Mouse (Mus musculus): ENCODE results near the gene Bcl2l13.
"Not testable (repeated sequence)": the region's sequence is repeated elsewhere in the genome, so short reads cannot be mapped to it uniquely, and the experiment has no call there.

Gene Bcl2l13

DNA sequence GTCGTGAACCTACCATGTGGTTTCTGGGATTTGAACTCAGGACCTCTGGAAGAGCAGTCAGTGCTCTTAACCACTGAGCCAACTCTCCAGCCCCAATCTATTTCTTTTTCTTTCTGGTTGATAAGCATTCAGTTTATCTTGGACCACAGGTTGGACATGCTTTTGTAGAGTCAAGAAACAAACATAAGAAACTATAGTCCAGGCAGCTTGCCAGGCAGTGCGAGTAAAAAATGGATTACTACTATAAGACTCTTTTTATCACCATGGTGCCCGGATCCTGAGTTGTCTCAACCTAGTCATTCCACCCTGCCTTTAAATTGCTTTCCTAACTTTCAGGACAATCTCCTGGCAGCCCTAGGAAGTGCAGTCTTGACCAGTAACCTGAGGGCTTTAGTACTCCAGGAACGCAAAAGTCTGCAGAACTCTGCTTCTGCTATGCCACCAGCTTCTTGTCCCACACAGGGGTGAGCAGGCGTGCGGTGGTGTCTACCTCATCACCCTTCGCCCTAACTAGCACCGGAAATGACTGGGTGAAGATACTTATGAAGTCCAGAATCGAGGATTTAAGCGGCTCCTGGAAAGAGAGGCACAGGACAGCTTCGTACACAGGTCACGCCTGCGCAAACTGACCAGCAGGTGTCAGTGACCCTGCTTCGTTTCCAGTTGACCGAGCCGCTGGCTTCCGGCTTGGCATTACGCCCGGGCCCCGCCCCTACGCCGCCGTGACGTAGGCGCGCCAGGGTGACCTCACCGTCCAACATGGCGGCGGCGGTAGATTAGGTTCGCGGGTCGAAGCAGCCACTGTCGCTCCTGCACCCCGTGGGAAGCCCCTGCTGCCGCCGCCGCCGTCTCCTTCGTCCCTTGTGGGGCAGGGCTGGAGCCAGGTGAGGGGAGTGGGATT, at the start of gene Bcl2l13:
Bcl2l13 (plus strand) TSS at position 739 of the 901 bp plus-strand sequence.
- DNase-seq (ENCODE audit: low read depth, low spot score), result peak; percentile 91

GRCm38 (mm10) chr6:120788068-120788607, 47.9 kb upstream of the Bcl2l13 start:
- DNase-seq (ENCODE audit: low read depth, low spot score), result no peak

- peak; percentile 25 for DNase-seq (ENCODE audit: low read depth, low spot score)
Measured at GRCm38 (mm10) chr6:120788904-120789303, 47.1 kb upstream of the Bcl2l13 start.

- no peak for DNase-seq (ENCODE audit: low read depth, low spot score)
Measured at GRCm38 (mm10) chr6:120790153-120790552, 45.9 kb upstream of the Bcl2l13 start.

- DNase-seq (ENCODE audit: low read depth, low spot score), result no peak
Measured at GRCm38 (mm10) chr6:120790717-120791116, 45.3 kb upstream of the Bcl2l13 start.

DNA sequence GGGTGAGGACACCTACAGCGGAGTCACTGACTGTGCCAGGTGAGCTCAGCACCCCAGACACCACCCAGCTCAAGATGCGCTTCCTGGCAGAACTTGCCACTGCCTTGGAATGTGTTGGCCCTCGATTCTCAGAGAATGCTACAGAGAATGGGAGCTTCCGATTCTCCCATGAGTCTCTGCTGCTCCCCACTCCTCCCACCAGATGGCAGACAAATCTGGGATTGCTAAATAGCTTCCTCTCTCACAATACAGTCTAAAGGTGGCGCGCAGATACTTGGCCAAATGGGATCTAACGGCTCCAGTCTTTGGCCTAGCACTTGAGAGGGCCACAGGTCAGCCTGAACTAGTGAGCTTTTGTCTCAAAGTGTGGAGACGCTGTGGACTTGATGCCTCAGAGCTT, 43.1 kb upstream of the Bcl2l13 start:
- DNase-seq (ENCODE audit: low read depth, low spot score), result no peak

DNA sequence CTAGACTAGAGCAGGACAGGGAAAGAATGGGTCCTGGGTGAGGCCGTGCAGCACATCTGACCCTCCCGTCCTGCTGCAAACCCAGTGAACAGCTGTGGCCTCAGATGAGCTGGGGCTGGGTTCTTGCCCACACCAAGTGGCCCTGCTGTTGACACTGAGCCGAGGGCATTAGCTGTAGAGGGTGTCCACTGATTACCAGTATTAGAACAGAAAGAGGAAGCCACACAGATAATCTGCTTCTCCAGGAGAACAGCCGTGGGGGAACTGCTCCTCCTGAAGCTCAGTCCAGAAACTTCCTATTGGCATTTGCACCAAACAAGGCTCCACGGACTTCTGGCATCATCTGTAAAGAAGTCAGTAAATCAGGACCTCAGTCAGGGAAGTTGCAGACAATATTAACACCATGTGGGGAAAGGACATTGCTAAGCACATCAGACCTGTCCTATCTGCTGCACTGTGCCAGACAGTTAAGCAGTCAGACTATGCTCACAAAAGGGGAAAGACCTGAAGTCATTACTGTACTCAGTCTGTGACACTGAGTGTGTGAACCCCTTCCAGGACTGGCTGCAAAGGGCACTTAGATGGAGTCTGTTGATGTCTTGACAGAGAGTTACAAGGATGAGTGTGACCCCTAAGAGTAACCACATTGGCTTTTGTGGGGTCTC, 40.5 kb upstream of the Bcl2l13 start:
- no peak for DNase-seq (ENCODE audit: low read depth, low spot score)

- DNase-seq (ENCODE audit: low read depth, low spot score), result no peak
Measured at GRCm38 (mm10) chr6:120796111-120796510, 39.9 kb upstream of the Bcl2l13 start.

DNA sequence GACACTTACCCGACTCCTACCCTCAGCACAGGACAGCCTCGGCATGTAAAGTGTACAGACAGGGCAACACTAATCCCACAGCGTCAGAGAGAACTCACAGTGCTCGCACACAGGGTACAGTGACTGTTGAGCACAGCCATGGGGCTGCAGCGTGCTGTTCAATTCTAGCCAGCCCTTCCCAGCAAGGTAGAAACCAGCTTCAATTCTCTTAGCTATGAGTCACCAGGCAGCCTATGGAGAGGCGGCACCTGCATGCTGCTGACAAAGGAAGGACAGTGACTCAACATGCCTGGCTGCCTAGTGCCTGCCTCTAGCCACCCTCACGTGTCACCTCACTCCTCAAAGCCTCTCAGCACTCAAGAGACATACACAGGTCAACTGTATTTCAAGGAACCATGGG, 38.0 kb upstream of the Bcl2l13 start:
- no peak for DNase-seq (ENCODE audit: low read depth, low spot score)

- no peak for DNase-seq (ENCODE audit: low read depth, low spot score)
Measured at GRCm38 (mm10) chr6:120798905-120799304, 37.1 kb upstream of the Bcl2l13 start.

DNA sequence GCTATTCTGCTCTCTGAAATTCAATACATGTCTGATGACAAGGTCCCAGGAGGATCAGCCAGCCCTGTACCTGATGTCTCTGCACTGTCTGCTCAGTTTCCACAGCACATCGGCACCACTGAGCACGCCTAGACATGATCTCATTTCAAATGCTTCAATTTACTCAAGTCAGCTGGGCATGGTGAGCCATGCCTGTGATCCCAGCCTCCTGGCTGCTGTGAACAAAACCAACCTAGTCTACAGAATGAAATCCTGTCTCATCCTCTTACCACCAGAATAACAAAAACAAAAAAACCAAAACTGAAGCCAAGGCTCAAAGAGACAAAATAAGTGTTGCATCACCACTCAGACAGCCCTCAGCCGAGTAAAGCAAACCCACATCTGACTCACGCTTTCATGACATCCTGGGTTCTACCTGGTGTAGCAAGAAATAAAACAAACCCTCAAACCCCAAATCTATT, 36.4 kb upstream of the Bcl2l13 start:
- DNase-seq (ENCODE audit: low read depth, low spot score), result no peak

DNA sequence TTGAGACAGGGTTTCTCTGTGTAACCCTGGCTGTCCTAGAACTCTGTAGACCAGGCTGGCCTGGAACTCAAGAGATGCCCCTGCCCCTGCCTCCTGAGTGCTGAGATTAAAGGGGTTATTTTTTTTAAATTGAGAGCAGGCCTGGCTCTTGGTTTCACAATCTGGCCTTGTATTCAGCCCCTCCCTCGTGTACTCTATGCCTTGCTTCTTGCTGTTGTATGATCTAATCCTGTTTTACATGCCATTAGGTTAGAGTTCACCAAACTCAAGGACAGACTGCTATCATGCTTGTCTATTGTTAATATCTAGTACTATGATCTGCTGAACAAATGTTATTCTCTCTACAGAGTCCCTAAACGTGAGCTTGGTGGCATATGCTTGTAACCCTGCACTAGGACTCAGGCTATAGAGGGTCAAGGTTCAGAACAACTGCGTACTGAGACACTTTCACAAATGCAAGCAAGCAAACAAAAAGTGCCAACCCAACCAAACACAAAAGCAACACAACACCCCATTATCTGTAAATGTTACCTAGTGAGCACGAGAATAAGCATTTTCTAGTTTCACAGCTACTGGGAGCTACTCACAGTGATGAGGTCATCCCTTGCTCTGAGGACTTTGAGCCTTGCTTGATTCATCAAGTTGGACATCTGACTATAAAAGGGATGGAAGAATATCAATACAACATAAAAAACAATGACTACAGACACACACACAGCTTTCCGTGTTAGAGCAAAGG, 28.8 kb upstream of the Bcl2l13 start:
- DNase-seq (ENCODE audit: low read depth, low spot score), result no peak

- no peak for DNase-seq (ENCODE audit: low read depth, low spot score)
Measured at GRCm38 (mm10) chr6:120807738-120808081, 28.3 kb upstream of the Bcl2l13 start.

DNA sequence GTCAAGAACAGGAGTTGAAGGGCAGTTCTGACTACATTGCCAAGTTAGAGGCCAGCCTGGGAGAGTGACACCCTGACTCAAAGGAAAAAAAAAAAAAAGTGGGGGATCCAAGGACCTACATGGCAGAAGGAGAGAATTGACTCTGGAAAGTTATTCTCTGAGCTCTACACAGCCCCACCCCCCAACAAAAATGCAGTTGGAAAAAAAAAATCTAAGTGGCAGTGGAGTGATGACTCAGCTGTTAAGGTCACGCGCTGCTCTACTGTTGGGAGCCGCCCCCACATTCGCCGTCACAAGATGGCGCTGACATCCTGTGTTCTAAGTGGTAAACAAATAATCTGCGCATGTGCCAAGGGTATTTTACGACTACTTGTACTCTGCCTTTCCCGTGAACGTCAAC, 24.0 kb upstream of the Bcl2l13 start:
- DNase-seq (ENCODE audit: low read depth, low spot score), result not testable (repeated sequence)

DNA sequence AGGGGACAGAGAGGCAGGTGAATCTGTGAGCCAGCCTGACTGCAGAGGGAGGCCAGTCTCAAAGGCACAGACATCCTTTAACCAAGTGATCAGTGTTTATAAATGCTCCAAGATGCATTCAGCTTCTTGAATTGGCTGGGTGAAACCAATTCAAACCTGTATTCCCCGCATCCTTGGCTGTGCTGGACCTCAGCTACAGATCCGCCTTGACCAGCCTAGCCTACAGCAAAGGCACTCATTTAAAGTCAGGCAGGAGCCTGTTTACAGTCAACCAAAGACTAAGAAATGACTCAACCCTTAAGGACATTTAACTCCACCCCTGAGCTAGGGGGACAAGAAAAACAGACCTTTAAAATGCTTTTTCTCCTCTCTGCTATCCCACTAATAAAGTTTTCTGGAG, 16.7 kb upstream of the Bcl2l13 start:
- DNase-seq (ENCODE audit: low read depth, low spot score), result no peak

DNA sequence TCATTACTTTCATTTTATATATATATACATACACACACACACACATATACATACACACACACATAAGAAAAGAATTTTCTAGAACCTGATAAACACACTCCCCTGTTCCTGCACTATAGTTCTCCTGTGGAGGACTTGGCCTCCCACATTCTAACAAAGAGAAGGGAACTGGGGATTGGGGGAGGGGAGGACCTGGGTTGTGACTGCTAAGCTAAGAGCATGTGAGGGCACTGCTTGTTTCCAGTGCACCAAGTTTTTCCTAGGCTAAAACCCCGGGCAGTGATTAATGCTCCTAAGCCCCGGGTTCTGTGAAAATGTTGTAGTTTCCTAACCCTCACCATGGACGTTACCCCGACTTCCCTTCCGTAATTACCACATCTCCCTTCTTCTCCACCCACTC, 15.9 kb upstream of the Bcl2l13 start:
- DNase-seq (ENCODE audit: low read depth, low spot score), result no peak

DNA sequence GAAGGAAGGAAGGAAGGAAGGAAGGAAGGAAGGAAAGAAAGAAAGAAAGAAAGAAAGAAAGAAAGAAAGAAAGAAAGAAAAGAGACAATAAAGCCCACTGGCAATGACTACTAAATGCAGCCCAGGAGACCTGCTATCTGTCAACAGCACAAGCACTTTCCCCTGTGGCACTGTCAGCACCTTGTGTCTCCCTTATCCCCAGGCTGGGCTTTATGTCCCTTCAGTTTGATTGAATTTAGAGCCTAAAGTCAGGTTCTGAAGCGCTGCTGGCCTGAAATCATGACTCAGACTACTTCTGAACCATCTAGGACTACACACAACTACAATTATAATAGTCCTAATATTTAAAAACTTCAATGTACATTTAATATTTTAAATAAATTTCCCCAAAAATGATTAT, 15.1 kb upstream of the Bcl2l13 start:
- DNase-seq (ENCODE audit: low read depth, low spot score), result no peak

DNA sequence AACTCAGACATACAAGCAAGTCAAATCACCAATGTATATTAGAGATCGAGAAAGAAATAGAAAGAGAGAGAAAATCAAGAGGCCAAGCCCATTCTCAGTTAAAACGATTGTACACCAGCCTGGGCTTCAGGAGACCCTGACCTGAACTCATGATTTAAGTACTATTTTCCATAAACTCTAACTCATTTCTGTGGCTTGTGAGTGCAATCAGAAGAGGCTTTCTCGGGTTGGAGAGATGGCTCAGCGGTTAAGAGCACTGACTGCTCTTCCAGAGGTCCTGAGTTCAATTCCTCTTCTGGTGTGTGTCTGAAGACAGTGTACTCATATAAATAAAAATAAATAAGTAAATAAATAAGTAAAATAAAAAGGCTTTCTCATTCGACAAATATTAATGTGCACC, 14.3 kb upstream of the Bcl2l13 start:
- no peak for DNase-seq (ENCODE audit: low read depth, low spot score)

- peak; percentile 98 for DNase-seq (ENCODE audit: low read depth, low spot score)
Measured at GRCm38 (mm10) chr6:120822307-120822928, 13.6 kb upstream of the Bcl2l13 start, which contains the start of gene Atp6v1e1. Atp6v1e1 (minus strand) TSS chr6:120822793.

GRCm38 (mm10) chr6:120822937-120823614, 12.9 kb upstream of the Bcl2l13 start:
- no peak for DNase-seq (ENCODE audit: low read depth, low spot score)

DNA sequence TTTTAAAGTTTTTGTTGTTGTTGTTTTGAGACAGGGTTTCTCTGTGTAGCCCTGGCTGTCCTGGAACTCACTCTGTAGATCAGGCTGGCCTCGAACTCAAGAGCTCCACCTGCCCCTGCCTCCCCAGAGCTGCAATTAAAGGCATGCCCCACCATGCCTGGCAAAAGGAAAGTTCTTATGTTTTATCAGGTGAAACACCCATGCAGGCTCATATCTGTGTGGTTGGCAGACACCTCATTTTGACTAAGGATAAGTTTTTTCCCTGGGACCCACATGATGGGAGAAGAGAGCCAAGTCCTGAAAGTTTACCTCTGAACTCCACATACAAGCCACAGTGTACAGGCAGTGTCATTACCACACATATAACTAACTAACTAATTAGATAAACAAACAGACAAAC, 6.0 kb upstream of the Bcl2l13 start:
- DNase-seq (ENCODE audit: low read depth, low spot score), result no peak

All from mesoderm, embryonic 11.5 days (tissue).